Mouse (Mus musculus): Measurements from ENCODE around the gene Emc7.

The Emc7 gene

DNA sequence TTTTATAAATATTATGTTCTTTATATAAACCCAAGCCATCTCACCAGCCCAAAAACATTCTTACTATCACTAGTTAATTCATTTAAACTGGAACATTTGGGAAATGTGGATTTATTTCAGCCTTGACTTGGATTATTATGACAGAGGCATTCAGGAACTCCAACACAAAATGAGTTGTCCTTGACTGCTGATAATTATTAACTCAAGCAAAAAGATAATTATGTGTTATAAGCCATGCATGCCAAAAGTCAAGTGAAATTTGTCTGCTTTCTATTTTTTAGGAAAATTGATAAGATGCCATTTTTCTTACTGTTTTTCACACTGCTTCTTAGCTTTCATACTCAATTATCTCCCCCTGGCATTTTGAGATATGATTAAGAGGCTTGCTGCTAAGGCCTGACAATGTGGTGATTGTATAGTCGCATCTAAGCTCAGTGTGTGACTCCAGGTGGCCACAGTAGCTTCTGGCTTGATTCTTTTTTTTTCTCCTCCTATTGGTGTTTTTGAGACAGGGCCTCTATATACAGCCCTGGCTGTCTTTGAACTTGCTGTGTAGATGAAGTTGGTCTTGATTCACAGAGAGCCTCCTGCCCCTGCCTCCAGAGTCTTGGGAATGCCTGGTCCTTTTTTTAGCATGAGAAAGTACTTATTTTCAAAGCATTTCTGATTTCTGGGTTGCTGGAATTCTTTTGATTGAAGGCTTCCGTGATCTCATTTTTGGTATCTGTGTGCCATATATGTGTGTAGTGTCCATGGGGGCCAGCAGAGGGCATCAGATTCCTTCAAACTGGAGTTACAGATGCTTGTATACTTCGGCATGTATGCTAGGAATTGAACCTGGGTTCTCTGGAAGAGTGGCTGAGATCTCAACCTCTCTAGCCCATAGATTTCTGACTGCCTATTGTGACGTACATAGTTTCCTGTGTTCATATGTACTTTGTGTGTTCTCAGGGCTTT, 66.0 kb downstream of the Emc7 start:
- no peak for DNase-seq (ENCODE audit: low spot score)

Measured in left cerebral cortex, adult 11 months (tissue).